Mouse (Mus musculus): ENCODE data around the gene Adora2a. TPM values are rescaled to one million over a fixed set of nuclear protein-coding genes. Genes with fewer than 3 reads are reported as not detected.

Gene Adora2a
- polyA plus RNA-seq, 1 experiment from 2014 or later, result 3.8 TPM

DNA sequence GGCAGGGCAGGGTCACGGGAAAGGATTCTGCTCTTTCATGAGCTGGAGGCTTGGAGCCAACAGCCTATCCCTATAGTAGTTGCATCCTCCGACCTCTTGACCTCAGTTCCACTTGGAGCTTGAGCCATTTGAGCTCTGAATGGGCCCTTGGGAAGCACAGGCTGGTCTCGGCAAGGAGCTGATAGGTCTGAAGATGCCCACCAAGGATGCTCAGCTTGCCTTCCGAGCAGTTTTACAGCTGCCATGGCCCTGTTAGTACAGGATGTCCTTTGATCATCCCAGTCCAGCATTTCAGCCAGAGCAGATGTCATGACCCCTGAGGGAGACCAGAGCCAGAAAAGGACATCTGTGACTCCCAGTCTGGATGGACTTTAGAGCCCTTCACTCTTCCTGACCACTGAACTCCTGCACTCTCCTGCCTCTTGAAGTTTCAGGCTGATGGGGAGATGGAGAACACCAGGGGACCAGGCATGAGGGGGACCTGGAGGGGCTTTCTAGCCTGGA, 11.6 kb downstream of the Adora2a start:
- no peak for ATAC-seq
- no peak overlapping the region for H3K4me3 ChIP-seq (ENCODE audit: low read depth, low read length)
- WGBS, result 43% methylated on average over 4 of the region's 4 CpGs

GRCm38 (mm10) chr10:75332268-75332667, 15.6 kb downstream of the Adora2a start:
- Histone ChIP-seq H3K9me3 (replicated peaks; ENCODE audit: control insufficient read depth, low read length, poor library complexity, severe bottlenecking) (no peaks in the 10 kb centered on the region), H3K4me3 (ENCODE audit: low read depth, low read length) (no peak overlapping the region), H3K4me1 (ENCODE audit: control insufficient read depth, insufficient read depth, low read length) (no peaks in the 10 kb centered on the region), H3K4me2 (ENCODE audit: low read length) (no peak overlapping the region), H3K27me3 (ENCODE audit: control insufficient read depth, insufficient read depth, low read depth, low read length) (no peaks in the 10 kb centered on the region), H3K27ac (ENCODE audit: low read length) (no peak overlapping the region), H3K9ac (ENCODE audit: low read depth, low read length) (no peak overlapping the region), H3K36me3 (ENCODE audit: control insufficient read depth, insufficient read depth, low read length) (no peaks in the 10 kb centered on the region)
- no peak for ATAC-seq
- WGBS, result 84% methylated on average over 3 of the region's 3 CpGs

More for the DNA sequence above, 11.6 kb downstream of the Adora2a start:
- no peaks in the 10 kb centered on the region for H3K4me1 ChIP-seq (ENCODE audit: control insufficient read depth, insufficient read depth, low read length)
- H3K9ac ChIP-seq (ENCODE audit: low read depth, low read length), result no peak overlapping the region
- H3K27me3 ChIP-seq (ENCODE audit: control insufficient read depth, insufficient read depth, low read depth, low read length), result no peaks in the 10 kb centered on the region
- no peak overlapping the region for H3K27ac ChIP-seq (ENCODE audit: low read length)
- H3K4me2 ChIP-seq (ENCODE audit: low read length), result no peak overlapping the region
- H3K9me3 ChIP-seq (replicated peaks; ENCODE audit: control insufficient read depth, low read length, poor library complexity, severe bottlenecking), result no peaks in the 10 kb centered on the region
- H3K36me3 ChIP-seq (ENCODE audit: control insufficient read depth, insufficient read depth, low read length), result no peaks in the 10 kb centered on the region

- WGBS, result 92% methylated on average over 23 of the region's 23 CpGs
These were observed 16.6 kb downstream of the Adora2a start for GRCm38 (mm10) chr10:75333176-75333776.

DNA sequence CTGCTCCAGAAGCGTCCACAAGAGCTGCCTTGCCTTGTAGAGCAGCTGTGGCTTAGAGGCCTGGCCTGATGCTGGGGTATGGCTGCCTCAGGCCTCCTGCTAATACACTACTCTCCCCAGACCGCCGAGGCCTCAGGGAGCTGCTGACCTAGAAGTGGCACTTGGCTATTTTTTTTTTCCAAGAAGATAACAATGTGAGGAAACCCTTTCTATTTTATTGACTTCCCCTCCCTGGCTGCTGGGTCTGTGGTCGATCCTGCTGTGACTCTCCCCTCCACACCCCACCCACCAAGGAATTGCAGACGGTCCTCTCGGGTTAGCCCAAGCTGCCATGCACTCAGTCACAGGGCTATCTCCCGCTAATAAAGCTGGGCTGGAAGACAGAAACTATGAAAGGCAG, 17.5 kb downstream of the Adora2a start:
- H3K9ac ChIP-seq (ENCODE audit: low read depth, low read length), result no peak overlapping the region
- ATAC-seq, result no peak
- H3K27me3 ChIP-seq (ENCODE audit: control insufficient read depth, insufficient read depth, low read depth, low read length), result no peaks in the 10 kb centered on the region
- WGBS, result 79% methylated on average over 7 of the region's 7 CpGs
- no peak overlapping the region for H3K4me2 ChIP-seq (ENCODE audit: low read length)
- no peak overlapping the region for H3K27ac ChIP-seq (ENCODE audit: low read length)
- H3K4me1 ChIP-seq (ENCODE audit: control insufficient read depth, insufficient read depth, low read length), result no peaks in the 10 kb centered on the region
- no peaks in the 10 kb centered on the region for H3K9me3 ChIP-seq (replicated peaks; ENCODE audit: control insufficient read depth, low read length, poor library complexity, severe bottlenecking)
- H3K4me3 ChIP-seq (ENCODE audit: low read depth, low read length), result no peak overlapping the region
- no peaks in the 10 kb centered on the region for H3K36me3 ChIP-seq (ENCODE audit: control insufficient read depth, insufficient read depth, low read length)

More at GRCm38 (mm10) chr10:75333176-75333776, 16.6 kb downstream of the Adora2a start:
- H3K36me3 ChIP-seq (ENCODE audit: control insufficient read depth, insufficient read depth, low read length), result no peaks in the 10 kb centered on the region
- no peak overlapping the region for H3K27ac ChIP-seq (ENCODE audit: low read length)
- no peak overlapping the region for H3K4me2 ChIP-seq (ENCODE audit: low read length)
- H3K9me3 ChIP-seq (replicated peaks; ENCODE audit: control insufficient read depth, low read length, poor library complexity, severe bottlenecking), result no peaks in the 10 kb centered on the region
- H3K27me3 ChIP-seq (ENCODE audit: control insufficient read depth, insufficient read depth, low read depth, low read length), result no peaks in the 10 kb centered on the region
- H3K9ac ChIP-seq (ENCODE audit: low read depth, low read length), result no peak overlapping the region
- no peak for ATAC-seq
- H3K4me1 ChIP-seq (ENCODE audit: control insufficient read depth, insufficient read depth, low read length), result no peaks in the 10 kb centered on the region
- H3K4me3 ChIP-seq (ENCODE audit: low read depth, low read length), result no peak overlapping the region

DNA sequence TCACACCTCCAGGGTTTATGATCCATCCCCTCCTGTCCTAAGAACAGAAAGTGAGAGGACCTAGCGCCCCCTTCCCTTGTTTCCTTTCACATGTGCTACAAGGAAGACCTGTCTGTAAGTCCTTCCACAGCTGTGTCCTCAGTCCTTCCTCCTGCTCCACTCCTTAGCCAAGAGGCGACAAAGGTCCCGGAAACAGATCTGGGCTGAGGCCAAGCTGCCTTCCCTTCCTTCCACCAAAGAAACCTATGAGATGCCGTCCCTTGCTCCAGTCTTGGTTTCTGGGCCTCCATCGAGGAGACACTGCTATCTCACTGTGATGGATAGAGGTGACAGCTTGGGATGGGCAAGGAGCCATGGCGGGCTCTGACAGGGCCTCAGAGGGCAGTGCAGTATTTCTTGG, 18.4 kb downstream of the Adora2a start:
- Histone ChIP-seq H3K36me3 (ENCODE audit: control insufficient read depth, insufficient read depth, low read length) (no peaks in the 10 kb centered on the region), H3K4me3 (ENCODE audit: low read depth, low read length) (no peak overlapping the region), H3K9me3 (replicated peaks; ENCODE audit: control insufficient read depth, low read length, poor library complexity, severe bottlenecking) (no peaks in the 10 kb centered on the region), H3K4me1 (ENCODE audit: control insufficient read depth, insufficient read depth, low read length) (no peaks in the 10 kb centered on the region), H3K4me2 (ENCODE audit: low read length) (no peak overlapping the region), H3K27me3 (ENCODE audit: control insufficient read depth, insufficient read depth, low read depth, low read length) (no peaks in the 10 kb centered on the region), H3K9ac (ENCODE audit: low read depth, low read length) (no peak overlapping the region), H3K27ac (ENCODE audit: low read length) (no peak overlapping the region)
- WGBS, result 93% methylated on average over 6 of the region's 6 CpGs
- no peak for ATAC-seq

- Histone ChIP-seq H3K9ac (ENCODE audit: low read depth, low read length) (no peak overlapping the region), H3K36me3 (ENCODE audit: control insufficient read depth, insufficient read depth, low read length) (no peaks in the 10 kb centered on the region), H3K27me3 (ENCODE audit: control insufficient read depth, insufficient read depth, low read depth, low read length) (no peaks in the 10 kb centered on the region), H3K4me3 (ENCODE audit: low read depth, low read length) (no peak overlapping the region), H3K27ac (ENCODE audit: low read length) (no peak overlapping the region), H3K9me3 (replicated peaks; ENCODE audit: control insufficient read depth, low read length, poor library complexity, severe bottlenecking) (no peaks in the 10 kb centered on the region), H3K4me2 (ENCODE audit: low read length) (no peak overlapping the region), H3K4me1 (ENCODE audit: control insufficient read depth, insufficient read depth, low read length) (no peaks in the 10 kb centered on the region)
- WGBS, result 81% methylated on average over 10 of the region's 10 CpGs
- no peak for ATAC-seq
These were observed 20.6 kb downstream of the Adora2a start for GRCm38 (mm10) chr10:75337231-75337630.

DNA sequence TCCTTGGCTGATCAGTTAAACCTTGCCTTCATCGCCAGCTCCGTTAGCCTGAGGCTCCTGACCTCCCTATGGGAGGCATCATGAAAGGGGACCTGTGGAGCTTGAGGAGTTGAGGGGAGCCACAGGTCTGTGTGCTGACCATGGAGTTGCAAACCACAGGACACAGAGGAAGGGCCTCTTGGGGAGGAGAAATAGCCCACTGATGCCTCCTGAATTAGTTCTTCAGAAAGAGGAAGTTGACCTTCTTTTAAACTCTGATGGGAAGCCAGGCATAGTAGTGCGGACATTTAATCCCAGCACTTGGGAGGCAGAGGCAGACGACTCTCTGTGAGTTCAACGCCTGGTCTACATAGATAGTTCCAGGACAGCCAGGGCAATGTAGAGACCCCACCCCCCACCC, 22.2 kb downstream of the Adora2a start:
- H3K36me3 ChIP-seq (ENCODE audit: control insufficient read depth, insufficient read depth, low read length), result no peaks in the 10 kb centered on the region
- H3K4me2 ChIP-seq (ENCODE audit: low read length), result no peak overlapping the region
- H3K9ac ChIP-seq (ENCODE audit: low read depth, low read length), result no peak overlapping the region
- H3K4me3 ChIP-seq (ENCODE audit: low read depth, low read length), result no peak overlapping the region
- no peaks in the 10 kb centered on the region for H3K27me3 ChIP-seq (ENCODE audit: control insufficient read depth, insufficient read depth, low read depth, low read length)
- H3K4me1 ChIP-seq (ENCODE audit: control insufficient read depth, insufficient read depth, low read length), result no peaks in the 10 kb centered on the region
- no peak for ATAC-seq
- 88% methylated on average over 5 of the region's 5 CpGs for WGBS
- no peaks in the 10 kb centered on the region for H3K9me3 ChIP-seq (replicated peaks; ENCODE audit: control insufficient read depth, low read length, poor library complexity, severe bottlenecking)
- H3K27ac ChIP-seq (ENCODE audit: low read length), result no peak overlapping the region

DNA sequence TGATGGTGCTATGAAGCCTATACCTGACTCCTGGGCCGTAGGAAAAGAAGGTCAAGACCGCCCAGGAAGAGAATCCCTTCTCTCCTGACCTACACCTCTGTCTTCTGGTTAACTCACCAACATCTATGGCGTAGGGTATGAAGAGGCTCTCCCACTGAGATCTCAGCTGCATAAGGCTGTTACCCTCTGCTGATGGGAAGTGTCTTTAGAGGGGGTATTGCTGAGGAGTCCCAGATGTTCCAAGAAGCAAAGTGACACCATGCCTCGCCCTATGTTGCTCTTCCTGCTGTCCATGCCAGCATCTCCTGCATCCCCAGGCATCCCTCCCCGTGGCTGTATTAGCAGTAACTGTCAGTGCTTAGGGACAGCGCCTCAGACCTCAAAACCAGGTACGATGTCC, 22.7 kb downstream of the Adora2a start:
- Histone ChIP-seq H3K4me2 (ENCODE audit: low read length) (no peak overlapping the region), H3K9me3 (replicated peaks; ENCODE audit: control insufficient read depth, low read length, poor library complexity, severe bottlenecking) (no peaks in the 10 kb centered on the region), H3K9ac (ENCODE audit: low read depth, low read length) (no peak overlapping the region), H3K27ac (ENCODE audit: low read length) (no peak overlapping the region), H3K36me3 (ENCODE audit: control insufficient read depth, insufficient read depth, low read length) (no peaks in the 10 kb centered on the region), H3K4me1 (ENCODE audit: control insufficient read depth, insufficient read depth, low read length) (no peaks in the 10 kb centered on the region), H3K27me3 (ENCODE audit: control insufficient read depth, insufficient read depth, low read depth, low read length) (no peaks in the 10 kb centered on the region), H3K4me3 (ENCODE audit: low read depth, low read length) (no peak overlapping the region)
- 89% methylated on average over 7 of the region's 7 CpGs for WGBS
- ATAC-seq, result no peak

GRCm38 (mm10) chr10:75341936-75342335, 25.3 kb downstream of the Adora2a start:
- Histone ChIP-seq H3K9ac (ENCODE audit: low read depth, low read length) (no peak overlapping the region), H3K9me3 (replicated peaks; ENCODE audit: control insufficient read depth, low read length, poor library complexity, severe bottlenecking) (0 out of 2 replicates have a peak, but pooled peaks cover 4% of the 10 kb centered on the region), H3K4me3 (ENCODE audit: low read depth, low read length) (no peak overlapping the region), H3K36me3 (ENCODE audit: control insufficient read depth, insufficient read depth, low read length) (no peaks in the 10 kb centered on the region), H3K27ac (ENCODE audit: low read length) (no peak overlapping the region), H3K27me3 (ENCODE audit: control insufficient read depth, insufficient read depth, low read depth, low read length) (no peaks in the 10 kb centered on the region), H3K4me1 (ENCODE audit: control insufficient read depth, insufficient read depth, low read length) (no peaks in the 10 kb centered on the region), H3K4me2 (ENCODE audit: low read length) (no peak overlapping the region)
- no peak for ATAC-seq
- 42% methylated on average over 8 of the region's 8 CpGs for WGBS

Measured in midbrain, embryonic 16.5 days (tissue).